Mouse (Mus musculus) hindbrain, embryonic 15.5 days (tissue): ENCODE results near the gene Rnf144b. TPM values are rescaled to one million over a fixed set of nuclear protein-coding genes. Genes with fewer than 3 reads are reported as not detected.

Experiments
- ATAC-seq: fragments of 200-750 bp; cut with Nextera tagmentation; 2 replicates; pipeline ENCODE4 v1.8.0; 2017; ENCODE audit warnings: low read depth, moderate number of reproducible peaks, moderate TSS enrichment; ENCODE audit not compliant: low FRiP score
- H3K27ac ChIP-seq: fragments of 300-500 bp; sonication (generic); replicated peaks from 2 replicates; pipeline ENCODE4 v1.5.1; 2015; ENCODE audit warnings: mild to moderate bottlenecking, inconsistent platforms
- H3K27me3 ChIP-seq: fragments of 300-500 bp; sonication (generic); 2 replicates; pipeline ENCODE4 v1.6.1; 2015; ENCODE audit warnings: control low read depth, inconsistent platforms
- H3K36me3 ChIP-seq: fragments of 300-500 bp; sonication (generic); 2 replicates; pipeline ENCODE4 v1.6.1; 2015; ENCODE audit warnings: control low read depth, inconsistent platforms
- H3K4me1 ChIP-seq: fragments of 300-500 bp; sonication (generic); replicated peaks from 2 replicates; pipeline ENCODE4 v1.6.1; 2015; ENCODE audit warnings: control low read depth, inconsistent platforms
- H3K4me2 ChIP-seq: fragments of 300-500 bp; sonication (generic); 2 replicates; pipeline ENCODE4 v1.6.1; 2015; ENCODE audit warnings: moderate library complexity, mild to moderate bottlenecking, inconsistent platforms
- H3K4me3 ChIP-seq: fragments of 300-500 bp; sonication (generic); 2 replicates; pipeline ENCODE4 v1.5.1; 2015; ENCODE audit warnings: mild to moderate bottlenecking, inconsistent platforms
- H3K9ac ChIP-seq: fragments of 300-500 bp; sonication (generic); 2 replicates; pipeline ENCODE4 v1.6.1; 2015; ENCODE audit warnings: inconsistent platforms
- H3K9me3 ChIP-seq: fragments of 300-500 bp; sonication (generic); 2 replicates; pipeline ENCODE4 v1.6.1; 2016; ENCODE audit warnings: control low read depth, inconsistent platforms
- WGBS: fragments of 180-500 bp; shearing (Covaris S2); methylation state at CpG from one replicate; pipeline ENCODE4 v1.1.7; 2015; 5-methylcytosine and 5-hydroxymethylcytosine counted together
- polyA plus RNA-seq: library from polyadenylated mRNA; unstranded; fragments of >200 nt; fragmentation: Nextera tagmentation; extraction: Ambion mirVana; gene quantifications from 2 replicates; pipeline ENCODE4 v1.2.1, GENCODE M21; 2015

The Rnf144b gene
- polyA plus RNA-seq, 1 experiment from 2014 or later: 0.96 TPM

DNA sequence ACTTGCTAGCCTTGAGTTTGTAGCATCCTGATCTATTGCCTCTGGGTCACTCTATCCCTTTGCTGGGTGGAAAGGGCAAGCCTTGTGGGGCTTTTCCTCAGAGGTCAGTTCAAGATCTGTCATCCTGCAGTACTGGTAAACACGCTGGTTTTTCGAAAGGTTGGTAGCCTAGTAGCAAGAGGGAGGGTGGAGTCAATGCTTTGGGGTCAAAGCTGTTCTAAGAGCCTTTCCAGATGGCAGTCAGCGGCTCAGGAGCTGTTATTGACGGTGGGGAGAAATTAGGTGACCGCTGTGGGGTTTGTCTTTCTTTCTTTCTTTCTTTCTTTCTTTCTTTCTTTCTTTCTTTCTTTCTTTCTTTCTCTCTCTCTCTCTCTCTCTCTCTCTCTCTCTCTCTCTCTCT lies 34.4 kb downstream of the Rnf144b start:
- no peak overlapping the region for H3K4me2 ChIP-seq

DNA sequence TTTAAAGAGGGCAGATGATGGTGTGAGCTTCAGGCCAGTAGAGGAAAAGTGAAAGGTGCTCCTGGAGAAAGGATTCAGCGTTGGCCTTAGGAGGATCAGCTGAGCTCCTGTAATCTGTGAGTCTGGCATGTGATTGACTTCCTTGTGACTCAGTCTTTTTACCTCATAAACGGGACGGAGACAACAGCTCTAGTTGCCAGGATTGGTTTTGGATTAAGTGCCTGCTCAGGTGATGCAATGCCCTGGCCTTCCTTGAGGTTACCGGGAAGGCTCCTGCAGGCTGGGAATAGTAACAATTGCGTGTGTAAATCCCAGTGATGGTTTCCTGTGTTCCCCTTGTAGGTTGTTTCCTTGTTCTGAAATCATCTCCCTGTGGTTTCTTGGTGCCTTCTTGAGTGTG lies 39.5 kb downstream of the Rnf144b start:
- H3K36me3 ChIP-seq: no peaks in the 10 kb centered on the region
- ATAC-seq: no peak
- H3K4me2 ChIP-seq: no peak overlapping the region
- no peaks in the 10 kb centered on the region for H3K4me1 ChIP-seq
- no peak overlapping the region for H3K27ac ChIP-seq
- H3K27me3 ChIP-seq: no peaks in the 10 kb centered on the region
- WGBS: 95% methylated on average over 5 of the region's 5 CpGs
- H3K9ac ChIP-seq: no peak overlapping the region
- H3K4me3 ChIP-seq: no peak overlapping the region
- H3K9me3 ChIP-seq: no peaks in the 10 kb centered on the region

More for the DNA sequence above, 34.4 kb downstream of the Rnf144b start:
- Histone ChIP-seq H3K27me3 (no peaks in the 10 kb centered on the region), H3K9ac (no peak overlapping the region), H3K4me3 (no peak overlapping the region), H3K9me3 (no peaks in the 10 kb centered on the region), H3K36me3 (no peaks in the 10 kb centered on the region), H3K4me1 (no peaks in the 10 kb centered on the region), H3K27ac (no peak overlapping the region)
- 66% methylated on average over 5 of the region's 5 CpGs for WGBS
- no peak for ATAC-seq

DNA sequence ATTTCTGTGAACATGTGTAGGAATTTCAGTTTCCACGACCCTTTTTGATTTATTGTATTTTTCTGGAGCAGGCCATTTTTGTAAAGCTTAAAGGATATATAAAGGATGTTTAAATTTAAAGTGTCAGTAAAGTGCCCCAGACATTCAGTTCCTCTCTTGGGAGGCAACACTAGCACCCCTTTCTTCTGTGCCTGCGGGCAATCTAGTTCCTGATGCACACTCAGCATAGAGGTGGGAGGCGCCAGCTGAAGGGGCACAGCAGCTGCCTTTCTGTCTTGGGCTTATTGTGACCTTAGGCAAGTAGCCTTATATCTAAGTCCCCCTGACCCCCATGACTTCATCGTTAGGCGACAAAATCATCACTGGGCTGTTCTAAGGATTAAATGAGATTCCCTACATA lies 42.3 kb downstream of the Rnf144b start:
- no peaks in the 10 kb centered on the region for H3K4me1 ChIP-seq
- H3K27me3 ChIP-seq: no peaks in the 10 kb centered on the region
- H3K27ac ChIP-seq: no peak overlapping the region
- no peaks in the 10 kb centered on the region for H3K9me3 ChIP-seq
- 81% methylated on average over 5 of the region's 5 CpGs for WGBS
- no peak for ATAC-seq
- no peak overlapping the region for H3K4me2 ChIP-seq
- no peak overlapping the region for H3K4me3 ChIP-seq
- no peaks in the 10 kb centered on the region for H3K36me3 ChIP-seq
- no peak overlapping the region for H3K9ac ChIP-seq

DNA sequence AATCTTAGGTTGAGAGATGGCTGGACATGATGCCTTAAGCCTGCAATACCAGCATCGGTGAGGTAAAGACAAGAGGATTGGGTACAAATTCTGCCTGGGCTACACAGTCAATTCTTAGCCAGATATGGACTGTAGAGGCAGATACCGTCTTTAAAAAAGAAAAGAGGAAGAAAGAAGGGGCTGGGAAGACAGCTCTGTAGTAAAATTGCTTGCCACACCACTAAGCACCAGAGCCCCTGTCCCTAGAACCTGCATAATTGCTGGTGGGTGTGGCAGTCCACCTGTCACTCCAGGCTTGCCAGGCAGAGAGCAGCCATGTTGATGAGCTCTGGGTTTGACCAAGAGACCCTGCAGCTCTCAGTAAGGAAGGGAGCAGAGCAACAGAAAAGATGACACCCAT lies 42.8 kb downstream of the Rnf144b start:
- no peak overlapping the region for H3K4me3 ChIP-seq
- no peaks in the 10 kb centered on the region for H3K27me3 ChIP-seq
- no peak overlapping the region for H3K4me2 ChIP-seq
- H3K27ac ChIP-seq: no peak overlapping the region
- H3K9me3 ChIP-seq: no peaks in the 10 kb centered on the region
- WGBS: 94% methylated on average over 2 of the region's 2 CpGs
- no peak overlapping the region for H3K9ac ChIP-seq
- H3K4me1 ChIP-seq: no peaks in the 10 kb centered on the region
- no peaks in the 10 kb centered on the region for H3K36me3 ChIP-seq
- no peak for ATAC-seq

DNA sequence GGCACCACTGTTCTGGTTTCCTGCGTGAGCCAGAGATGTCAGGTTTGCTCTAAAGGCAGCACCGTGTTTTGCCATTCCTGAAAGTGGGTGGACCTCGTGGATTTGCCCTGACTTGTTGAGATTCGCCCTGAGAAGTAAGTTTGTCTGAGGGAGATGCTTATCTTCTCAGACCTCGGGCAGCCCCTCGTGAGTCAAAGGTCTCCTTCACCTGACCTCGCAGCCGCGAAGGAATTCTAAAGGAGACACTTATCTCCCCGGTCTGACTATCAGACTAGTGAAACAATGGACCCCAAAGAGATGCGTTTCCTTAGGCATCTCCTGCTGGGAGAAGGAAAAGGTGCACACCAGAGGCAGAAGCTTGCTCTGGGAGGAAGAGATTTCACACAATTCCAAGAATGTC lies 46.0 kb downstream of the Rnf144b start:
- Histone ChIP-seq H3K36me3 (no peaks in the 10 kb centered on the region), H3K4me1 (no peaks in the 10 kb centered on the region), H3K9me3 (no peaks in the 10 kb centered on the region), H3K27ac (no peak overlapping the region), H3K9ac (no peak overlapping the region), H3K27me3 (no peaks in the 10 kb centered on the region), H3K4me3 (no peak overlapping the region), H3K4me2 (no peak overlapping the region)
- no peak for ATAC-seq
- WGBS: 65% methylated on average over 11 of the region's 11 CpGs

DNA sequence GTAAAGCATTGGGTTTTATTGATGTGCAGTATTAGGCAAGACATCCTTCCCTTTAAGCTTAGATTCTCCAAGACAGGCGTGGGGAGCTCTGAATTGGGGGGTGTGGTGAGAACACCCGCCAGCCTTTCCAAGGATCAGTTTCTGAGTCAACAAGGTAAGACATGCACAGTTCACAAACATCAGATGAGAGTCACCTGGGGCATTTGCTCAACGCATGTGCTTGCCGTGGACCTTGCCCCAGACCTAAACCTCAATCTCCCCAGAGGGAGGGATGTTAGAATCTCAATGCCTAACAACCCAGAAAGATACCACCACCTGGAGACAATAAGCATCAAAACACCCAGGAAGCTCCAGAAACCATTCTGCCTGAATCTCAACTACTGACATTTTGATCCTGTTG lies 47.6 kb downstream of the Rnf144b start:
- Histone ChIP-seq H3K27ac (no peak overlapping the region), H3K9me3 (no peaks in the 10 kb centered on the region), H3K36me3 (no peaks in the 10 kb centered on the region), H3K4me3 (no peak overlapping the region), H3K9ac (no peak overlapping the region), H3K4me2 (no peak overlapping the region), H3K4me1 (no peaks in the 10 kb centered on the region), H3K27me3 (no peaks in the 10 kb centered on the region)
- ATAC-seq: no peak
- 88% methylated on average over 4 of the region's 4 CpGs for WGBS

DNA sequence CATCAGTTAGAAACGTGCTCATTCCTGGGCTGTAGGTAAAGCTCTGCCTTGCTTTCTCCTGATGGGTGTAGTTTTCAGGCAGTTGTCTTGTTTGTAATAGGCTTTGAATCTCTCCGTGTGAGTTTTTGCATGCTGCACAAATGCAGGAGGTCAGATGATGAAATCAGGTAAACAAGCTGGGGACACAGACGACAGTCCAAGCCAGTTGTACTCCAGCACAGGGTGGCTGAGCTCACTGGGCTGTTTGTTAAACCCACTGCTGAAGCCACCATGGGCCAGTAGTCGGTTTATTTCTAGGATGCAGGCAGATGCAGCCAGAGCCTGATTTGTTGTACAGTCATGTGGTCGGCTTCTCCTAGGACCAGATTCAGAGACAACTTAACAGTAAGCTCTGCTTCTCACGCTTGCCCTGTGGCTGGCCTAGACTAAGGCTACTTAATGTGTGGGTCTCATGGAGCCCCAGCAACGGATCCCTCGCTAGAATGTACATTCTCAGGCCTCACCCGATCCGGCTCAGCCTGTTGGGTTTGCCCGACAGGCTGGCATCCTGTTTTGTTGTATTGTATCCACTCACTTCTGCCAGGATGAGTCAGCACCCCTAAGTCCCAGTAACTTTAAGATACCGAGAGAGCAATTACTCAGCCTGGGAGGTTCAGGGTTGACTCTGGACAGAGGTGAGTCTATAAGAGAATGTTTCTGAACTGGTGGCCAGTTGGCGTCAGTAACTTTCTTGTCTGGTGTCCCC lies 48.5 kb downstream of the Rnf144b start:
- Histone ChIP-seq H3K9me3 (no peaks in the 10 kb centered on the region), H3K4me2 (no peak overlapping the region), H3K9ac (no peak overlapping the region), H3K27ac (no peak overlapping the region), H3K27me3 (no peaks in the 10 kb centered on the region), H3K36me3 (no peaks in the 10 kb centered on the region), H3K4me3 (no peak overlapping the region), H3K4me1 (no peaks in the 10 kb centered on the region)
- ATAC-seq: no peak
- WGBS: 82% methylated on average over 13 of the region's 13 CpGs

DNA sequence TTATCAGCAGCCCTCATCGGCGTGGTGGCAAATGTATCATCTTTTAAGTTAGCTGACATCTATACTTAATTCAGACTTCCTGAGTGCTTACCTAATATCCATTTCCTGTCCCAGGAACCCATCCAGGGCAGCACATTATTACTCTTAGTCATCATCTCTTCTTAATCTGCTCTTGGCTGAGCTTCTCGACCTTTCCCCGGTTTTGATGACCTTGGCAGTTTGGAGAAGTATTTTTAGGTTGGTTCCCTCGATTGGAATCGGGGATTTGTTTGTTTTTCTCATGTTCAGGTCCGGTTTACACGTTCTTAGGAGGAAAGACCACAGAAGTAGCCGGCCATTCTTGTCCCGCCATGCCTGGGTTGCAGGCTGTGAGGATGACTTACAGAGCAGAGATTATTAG lies 50.4 kb downstream of the Rnf144b start:
- 93% methylated on average over 10 of the region's 10 CpGs for WGBS

DNA sequence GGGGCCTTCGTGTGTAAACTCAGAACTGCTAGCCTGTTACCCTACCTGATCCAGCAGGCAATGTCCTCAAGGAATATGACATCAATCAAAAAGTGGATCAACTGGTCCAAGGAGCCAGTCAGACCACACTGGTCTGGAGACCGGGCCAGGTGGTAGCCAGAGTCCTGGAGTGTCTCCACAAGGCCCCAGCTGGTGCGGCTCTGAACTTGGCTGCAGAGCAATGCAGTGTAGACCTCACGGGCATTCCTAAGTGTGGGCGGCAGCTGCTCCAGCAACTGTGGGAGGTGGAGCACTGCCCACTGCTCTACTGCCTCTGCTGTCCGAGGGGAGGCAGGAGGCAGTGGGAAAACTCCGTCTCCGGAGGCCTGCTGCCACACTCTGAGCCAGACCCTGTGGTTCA lies 55.7 kb downstream of the Rnf144b start:
- no peaks in the 10 kb centered on the region for H3K36me3 ChIP-seq
- no peak overlapping the region for H3K4me2 ChIP-seq
- 78% methylated on average over 8 of the region's 8 CpGs for WGBS
- H3K27ac ChIP-seq: no peak overlapping the region
- H3K4me3 ChIP-seq: no peak overlapping the region
- no peaks in the 10 kb centered on the region for H3K4me1 ChIP-seq
- ATAC-seq: no peak
- no peaks in the 10 kb centered on the region for H3K9me3 ChIP-seq
- H3K9ac ChIP-seq: no peak overlapping the region
- H3K27me3 ChIP-seq: no peaks in the 10 kb centered on the region

More for the DNA sequence above, 50.4 kb downstream of the Rnf144b start:
- ATAC-seq: no peak
- Histone ChIP-seq H3K4me1 (no peaks in the 10 kb centered on the region), H3K9me3 (no peaks in the 10 kb centered on the region), H3K9ac (no peak overlapping the region), H3K4me2 (no peak overlapping the region), H3K4me3 (no peak overlapping the region), H3K27ac (no peak overlapping the region), H3K27me3 (no peaks in the 10 kb centered on the region), H3K36me3 (no peaks in the 10 kb centered on the region)

DNA sequence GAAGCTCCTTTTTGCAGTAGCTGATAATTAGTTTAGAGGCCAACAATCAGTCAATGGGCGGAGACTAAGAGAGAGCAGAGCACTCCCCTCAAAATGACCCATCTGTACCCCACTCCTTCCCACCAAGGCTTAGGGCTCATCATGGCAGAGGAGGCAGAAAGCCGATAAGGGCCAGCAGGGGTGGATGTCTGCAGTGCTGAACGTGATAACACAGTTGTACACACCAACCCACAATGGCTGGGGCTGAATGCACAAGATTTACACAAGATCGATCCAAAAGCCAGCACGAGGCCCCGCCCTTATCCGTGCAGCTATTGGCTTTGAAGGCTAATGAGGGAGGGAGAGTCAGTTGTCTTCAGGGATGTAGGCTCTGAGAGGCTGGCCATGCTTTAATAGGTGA lies 58.3 kb downstream of the Rnf144b start:
- Histone ChIP-seq H3K27me3 (no peaks in the 10 kb centered on the region), H3K36me3 (no peaks in the 10 kb centered on the region), H3K4me2 (no peak overlapping the region), H3K9ac (no peak overlapping the region), H3K4me3 (no peak overlapping the region), H3K27ac (no peak overlapping the region), H3K9me3 (no peaks in the 10 kb centered on the region), H3K4me1 (no peaks in the 10 kb centered on the region)
- no peak for ATAC-seq
- 90% methylated on average over 7 of the region's 7 CpGs for WGBS

DNA sequence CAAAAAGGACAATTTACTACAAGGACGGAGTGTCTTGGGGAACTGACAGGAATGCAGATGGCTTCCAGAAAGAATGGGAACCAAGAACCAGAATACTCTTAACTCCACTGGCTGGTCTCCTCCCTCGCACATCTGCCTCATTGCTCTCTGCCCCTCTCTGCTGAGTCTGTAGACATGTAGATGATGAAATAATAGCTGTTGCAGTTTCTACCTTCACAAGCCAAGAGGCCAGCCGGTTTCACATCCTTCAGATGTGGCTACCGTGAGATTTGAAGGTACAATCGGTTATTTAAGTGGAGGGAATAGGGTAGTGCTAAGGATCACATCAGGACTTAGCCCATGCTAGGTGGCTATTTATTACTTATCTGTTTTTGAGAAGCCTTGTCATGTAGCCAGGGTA lies 59.9 kb downstream of the Rnf144b start:
- ATAC-seq: no peak
- no peaks in the 10 kb centered on the region for H3K36me3 ChIP-seq
- 89% methylated on average over 5 of the region's 5 CpGs for WGBS
- no peaks in the 10 kb centered on the region for H3K4me1 ChIP-seq
- H3K27ac ChIP-seq: no peak overlapping the region
- H3K27me3 ChIP-seq: no peaks in the 10 kb centered on the region
- H3K4me3 ChIP-seq: no peak overlapping the region
- H3K9me3 ChIP-seq: no peaks in the 10 kb centered on the region
- H3K9ac ChIP-seq: no peak overlapping the region
- H3K4me2 ChIP-seq: no peak overlapping the region

DNA sequence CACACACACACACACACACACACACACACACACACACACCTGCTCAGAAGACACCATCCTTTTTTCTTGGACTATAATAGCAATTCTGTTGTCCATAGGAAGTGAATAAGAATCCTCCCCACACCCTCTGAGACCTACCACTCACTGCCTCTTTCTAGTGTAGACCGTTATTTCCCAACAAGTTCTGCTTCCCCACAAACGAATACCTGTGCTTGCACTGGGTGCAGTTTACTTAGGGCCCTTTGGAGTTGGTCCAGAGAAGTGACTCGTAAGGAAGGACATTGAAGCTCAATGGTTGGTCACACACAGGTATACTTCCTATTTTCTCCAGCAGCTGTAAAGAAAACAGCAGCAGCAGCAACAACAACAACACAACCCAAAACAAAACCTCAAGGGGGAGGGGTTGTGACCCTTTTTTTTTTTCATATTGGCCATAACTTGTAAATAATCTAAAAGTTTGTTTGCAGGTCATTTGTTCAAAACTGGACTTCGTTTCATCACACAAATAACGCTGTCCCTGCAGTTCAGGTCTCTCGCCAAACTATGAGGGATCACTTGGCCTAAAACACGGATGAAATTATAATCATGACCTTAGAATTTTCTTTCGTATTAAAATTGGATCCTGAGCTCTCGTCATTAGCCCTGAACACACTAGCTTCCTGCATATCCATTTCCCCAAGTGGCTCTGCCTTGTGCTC lies 60.7 kb downstream of the Rnf144b start:
- Histone ChIP-seq H3K9ac (no peak overlapping the region), H3K4me2 (no peak overlapping the region), H3K9me3 (no peaks in the 10 kb centered on the region), H3K27me3 (no peaks in the 10 kb centered on the region), H3K4me3 (no peak overlapping the region), H3K4me1 (no peaks in the 10 kb centered on the region), H3K27ac (no peak overlapping the region), H3K36me3 (no peaks in the 10 kb centered on the region)
- no peak for ATAC-seq
- 87% methylated on average over 9 of the region's 9 CpGs for WGBS
